Mouse (Mus musculus): ENCODE measurements around the gene Mpig6b.

Mpig6b gene

GRCm38 (mm10) chr17:35016791-35017705, 48.9 kb downstream of the Mpig6b start:
- DNase-seq (ENCODE audit: low read depth), result no peak

GRCm38 (mm10) chr17:35016376-35016775, 49.6 kb downstream of the Mpig6b start, which contains the start of gene Vwa7:
Gene Vwa7, plus strand, starts transcription at chr17:35016579.
- peak; percentile 76 for DNase-seq (ENCODE audit: low read depth)

GRCm38 (mm10) chr17:35015296-35015695, 50.7 kb downstream of the Mpig6b start:
- DNase-seq (ENCODE audit: low read depth), result no peak

- no peak for DNase-seq (ENCODE audit: low read depth)
These were observed 52.8 kb downstream of the Mpig6b start for GRCm38 (mm10) chr17:35013221-35013620.

All from NIH3T3 (cell line).